Mouse (Mus musculus) gastrocnemius, postnatal 25 days (tissue): ENCODE data around the gene Map1lc3b. TPM values are rescaled to one million over a fixed set of nuclear protein-coding genes. Genes with fewer than 3 reads are reported as not detected.
"Not testable (repeated sequence)": the region's sequence is repeated elsewhere in the genome, so short reads cannot be mapped to it uniquely, and the experiment has no call there.

ENCODE experiments used
- DNase-seq: peaks from one replicate; pipeline ENCODE4 v3.0.0; 2022
- total RNA-seq, 2 experiments: library from RNA; stranded (reverse); gene quantifications; 1 replicate in 1 of 2; 2 replicates in 1 of 2; pipeline ENCODE4 v1.2.3; 2021

Gene Map1lc3b
- total RNA-seq, 2 experiments from 2014 or later, result 124 to 134 TPM

DNA sequence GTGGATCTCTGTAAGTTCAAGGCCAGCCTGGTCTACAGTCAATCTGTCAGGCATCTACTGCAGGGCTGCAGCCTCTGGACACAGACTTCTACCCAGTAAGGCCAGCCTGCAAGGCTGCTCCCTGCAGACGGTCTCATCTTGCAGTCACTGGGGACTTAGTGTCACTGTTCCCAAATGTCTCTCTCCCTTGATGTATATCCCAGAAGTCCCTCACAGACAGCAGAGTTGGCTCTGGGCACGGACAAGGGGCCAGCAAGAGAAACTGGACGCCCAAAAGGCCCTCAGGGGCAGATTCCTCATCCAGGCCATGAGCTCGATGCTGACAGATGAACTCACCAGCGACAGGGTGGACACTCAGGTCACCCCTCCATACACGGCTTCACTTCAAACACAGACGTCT is 18.0 kb upstream of the Map1lc3b start:
- DNase-seq, result peak; percentile 76

DNA sequence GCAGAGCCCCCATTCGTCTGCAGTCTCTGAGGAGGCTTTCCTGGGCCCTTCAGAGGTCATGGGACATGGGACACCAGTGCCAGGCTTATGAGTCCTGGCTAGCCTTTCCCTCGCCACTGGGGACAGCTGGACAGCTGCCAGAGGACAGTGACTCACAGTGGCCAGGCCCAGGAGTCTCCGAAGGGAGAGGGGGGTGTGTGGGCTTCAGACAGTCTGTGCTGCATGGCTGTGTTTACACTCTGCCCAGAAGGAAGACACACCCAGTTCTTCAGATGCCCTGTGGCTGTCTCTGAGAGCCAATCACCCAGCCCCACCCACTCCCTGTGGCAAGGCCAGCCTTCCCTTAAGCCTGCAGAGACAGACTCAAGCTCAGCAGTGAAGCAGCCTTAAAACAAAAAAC is 16.9 kb upstream of the Map1lc3b start:
- DNase-seq, result peak; percentile 85

DNA sequence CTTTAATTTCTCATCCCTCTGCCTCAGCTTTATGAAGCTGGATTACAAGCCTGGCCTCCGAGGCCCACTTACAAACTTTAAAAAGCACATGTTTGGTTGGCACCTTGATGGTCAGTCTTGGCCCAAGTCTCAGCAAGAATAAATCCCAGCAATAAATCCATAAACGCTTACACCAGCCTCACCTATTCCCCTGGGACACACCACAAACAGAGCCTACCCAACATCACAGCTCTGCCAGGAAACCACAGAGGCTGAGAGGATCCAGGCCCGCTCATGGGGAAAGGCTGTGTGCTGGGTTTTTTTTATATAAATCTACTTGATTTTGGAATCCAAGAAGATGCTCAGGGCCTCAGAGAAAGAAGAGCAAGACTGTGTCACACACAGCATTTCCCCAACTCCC is 14.5 kb upstream of the Map1lc3b start:
- DNase-seq, result no peak

DNA sequence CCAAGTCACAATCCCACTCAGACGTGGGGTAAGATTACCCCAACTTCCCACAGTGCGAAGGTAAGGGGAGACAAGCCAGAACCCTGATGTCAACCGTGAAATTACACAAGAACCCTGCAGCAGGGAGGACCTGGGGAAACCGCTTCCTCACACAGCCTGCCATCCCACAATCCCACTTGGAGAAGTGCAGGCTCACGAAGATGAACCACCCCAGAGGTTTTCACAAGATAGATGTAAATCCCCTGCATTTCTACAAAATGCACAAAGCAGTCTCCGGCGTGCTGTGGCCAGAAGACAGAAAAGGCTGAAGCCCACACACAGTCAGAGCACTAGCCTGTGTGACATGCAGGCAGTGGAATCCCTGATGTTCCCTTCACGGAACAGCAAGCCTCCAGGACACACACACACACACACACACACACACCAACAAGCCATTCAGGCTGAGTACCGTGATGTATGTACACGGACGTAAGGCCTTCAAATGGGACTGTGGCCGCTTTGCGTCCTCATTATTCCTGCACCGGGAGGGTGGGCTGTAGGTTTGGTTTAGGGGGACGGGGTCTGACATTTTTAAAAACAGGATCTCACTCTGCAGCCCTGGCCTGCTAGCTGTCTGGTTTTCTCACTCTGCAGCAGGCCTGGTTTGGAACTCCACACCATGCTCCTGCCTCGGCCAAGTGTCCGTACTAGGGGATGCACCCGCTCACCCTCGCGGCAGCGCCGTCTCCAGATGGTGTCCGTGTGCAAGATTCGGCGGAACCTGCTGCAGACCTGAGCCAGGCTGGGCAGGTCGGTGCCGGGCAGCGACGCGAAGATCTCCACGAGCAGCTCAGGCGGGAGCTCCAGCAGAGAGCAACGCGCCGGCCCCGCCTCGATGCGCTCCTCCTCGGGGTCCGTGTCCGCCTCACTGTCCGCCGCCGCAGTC is 12.1 kb upstream of the Map1lc3b start:
- no peak for DNase-seq

DNA sequence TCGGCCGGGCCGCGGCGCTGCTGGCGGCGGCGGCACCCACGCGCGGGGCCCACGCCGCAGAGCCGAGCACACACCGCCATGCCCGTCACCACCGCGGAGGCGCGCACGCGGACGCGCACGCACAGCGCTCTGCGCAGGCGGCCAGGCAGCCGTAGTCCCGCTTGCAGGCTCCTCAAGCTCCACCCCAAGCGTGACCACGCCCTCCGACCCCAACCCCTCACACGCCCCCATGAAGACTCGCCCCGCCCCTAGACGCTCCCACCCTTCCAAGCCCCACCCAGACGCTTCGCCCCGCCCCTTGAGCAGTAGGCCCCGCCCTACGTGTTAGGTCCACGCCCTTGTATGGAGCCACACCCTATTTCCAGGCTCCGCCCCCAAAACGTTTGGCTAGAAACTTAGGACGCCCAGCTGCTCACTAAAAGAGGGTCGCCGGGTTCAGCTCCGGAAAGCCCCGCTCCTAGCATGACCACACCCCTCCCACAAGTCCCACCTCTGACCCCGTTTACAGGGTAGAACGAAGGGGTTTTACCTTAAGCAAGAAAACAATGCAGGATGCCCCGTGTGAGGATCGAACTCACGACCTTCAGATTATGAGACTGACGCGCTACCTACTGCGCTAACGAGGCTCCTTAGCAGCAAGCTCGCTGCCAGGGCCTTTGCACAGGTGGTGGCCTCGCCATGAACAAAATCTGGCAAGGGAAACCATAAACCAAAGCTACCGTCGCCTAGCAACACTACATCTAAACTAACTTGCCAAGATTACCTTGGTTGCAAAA is 11.3 kb upstream of the Map1lc3b start, which contains the start of gene Fbxo31:
TSS of gene Fbxo31 (minus strand) at position 131 of the 776 bp plus-strand sequence.
- DNase-seq, result peak; percentile 95

DNA sequence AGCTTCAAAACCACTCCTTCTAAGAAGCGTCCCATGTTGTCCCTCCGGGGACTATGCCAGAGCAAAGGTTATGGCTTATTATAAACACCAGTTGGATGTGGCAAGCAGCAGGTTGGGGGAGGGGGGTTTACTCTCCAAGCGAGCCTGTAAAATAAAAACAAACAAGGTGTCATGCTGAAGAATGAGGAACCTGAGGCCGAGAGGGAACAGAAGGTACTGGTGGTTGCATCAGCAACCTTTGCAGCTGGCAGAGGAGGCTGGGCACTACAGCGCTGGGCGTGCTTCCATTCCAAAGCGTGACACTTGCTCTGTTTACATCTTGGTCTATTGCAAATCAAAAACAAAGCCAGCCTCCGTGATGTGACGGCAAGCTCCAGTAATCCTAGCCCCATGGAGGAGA is 9.7 kb upstream of the Map1lc3b start:
- peak; percentile 62 for DNase-seq

DNA sequence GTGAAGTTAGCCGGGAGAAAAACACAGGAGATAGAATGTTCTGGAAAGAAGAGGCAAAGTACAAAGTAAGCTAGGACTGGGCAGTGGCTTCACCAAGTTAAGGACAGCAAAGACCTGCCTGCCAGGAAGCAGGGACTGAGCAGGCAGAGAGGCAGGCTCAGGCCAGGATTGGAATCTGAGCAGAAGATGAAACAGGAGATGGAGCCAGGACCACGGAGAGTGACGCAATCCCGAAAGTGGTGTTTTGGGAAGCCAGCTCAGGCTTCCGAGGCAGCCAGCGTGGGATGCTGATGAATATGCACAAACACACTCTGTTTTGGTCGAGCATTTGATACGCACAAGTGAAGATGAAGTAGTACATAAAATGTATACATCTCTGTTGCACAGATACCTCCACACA is 6.5 kb upstream of the Map1lc3b start:
- peak; percentile 59 for DNase-seq

DNA sequence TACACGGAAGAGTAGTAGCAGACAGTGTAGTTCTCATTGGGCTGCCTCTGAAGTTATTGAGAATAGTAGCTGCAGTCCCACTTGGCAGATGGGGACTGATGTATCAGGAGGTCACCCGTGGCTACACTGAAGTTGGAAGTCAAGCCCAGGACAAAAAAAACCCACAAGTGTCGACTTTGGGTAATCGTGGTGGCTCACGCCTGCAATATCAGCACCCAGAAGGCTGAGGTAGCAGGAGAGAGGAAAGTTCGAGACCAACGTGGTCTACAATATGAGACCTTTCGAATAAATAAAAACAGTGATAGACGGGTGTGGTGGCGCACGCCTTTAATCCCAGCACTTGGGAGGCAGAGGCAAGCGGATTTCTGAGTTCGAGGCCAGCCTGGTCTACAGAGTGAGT is 5.4 kb upstream of the Map1lc3b start:
- DNase-seq, result no peak

DNA sequence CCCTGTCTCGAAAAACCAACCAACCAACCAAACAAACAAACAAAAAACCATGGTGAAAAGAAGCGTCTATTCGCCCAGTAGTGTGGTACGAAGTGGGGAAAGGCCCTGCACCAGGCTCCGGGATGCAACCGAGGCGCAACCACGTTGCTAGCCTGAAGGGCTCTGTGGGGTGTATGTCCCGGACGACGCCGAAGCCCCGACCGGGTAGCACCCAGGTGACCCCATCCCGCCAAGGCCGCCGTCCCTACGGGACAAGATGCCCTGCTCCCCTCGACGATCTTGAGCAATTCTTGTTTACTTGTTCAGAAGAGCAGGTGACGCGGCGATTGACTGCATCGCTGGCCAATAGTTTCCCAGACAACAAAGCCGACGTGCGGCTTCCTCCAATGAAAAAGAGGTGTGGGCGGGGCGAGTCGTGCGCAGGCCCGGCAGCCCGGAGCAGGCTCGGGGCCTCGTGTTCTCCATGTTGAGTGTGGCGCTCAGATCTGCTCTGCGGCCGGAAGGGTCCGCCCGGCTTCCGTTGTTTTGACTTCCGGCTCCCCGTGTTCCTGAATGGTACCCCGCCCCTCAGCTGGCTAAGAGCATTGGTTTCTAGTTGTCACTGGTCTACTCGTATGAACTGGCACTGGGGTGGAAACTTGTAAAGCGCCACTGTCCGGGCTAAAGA is 4.9 kb upstream of the Map1lc3b start:
- peak; percentile 99 for DNase-seq

DNA sequence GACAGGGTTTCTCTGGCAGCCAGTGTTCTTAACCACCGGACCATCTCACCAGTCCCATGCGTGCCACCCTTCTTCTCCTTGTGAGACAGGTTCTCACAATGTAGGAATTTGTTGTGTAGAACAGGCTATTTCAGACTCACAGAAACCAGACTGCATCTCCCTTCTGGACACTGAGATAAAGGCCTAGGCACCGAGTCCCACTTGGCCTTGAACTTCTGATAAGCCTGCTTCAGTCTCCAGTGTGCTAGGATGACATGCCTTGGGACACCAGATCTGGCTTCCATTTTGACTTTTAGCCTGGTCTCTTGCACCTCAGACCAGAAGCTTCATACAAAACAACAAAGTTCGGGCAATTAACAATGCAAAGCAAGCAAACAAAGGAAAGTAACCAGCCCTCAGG is 1.4 kb upstream of the Map1lc3b start:
- no peak for DNase-seq

DNA sequence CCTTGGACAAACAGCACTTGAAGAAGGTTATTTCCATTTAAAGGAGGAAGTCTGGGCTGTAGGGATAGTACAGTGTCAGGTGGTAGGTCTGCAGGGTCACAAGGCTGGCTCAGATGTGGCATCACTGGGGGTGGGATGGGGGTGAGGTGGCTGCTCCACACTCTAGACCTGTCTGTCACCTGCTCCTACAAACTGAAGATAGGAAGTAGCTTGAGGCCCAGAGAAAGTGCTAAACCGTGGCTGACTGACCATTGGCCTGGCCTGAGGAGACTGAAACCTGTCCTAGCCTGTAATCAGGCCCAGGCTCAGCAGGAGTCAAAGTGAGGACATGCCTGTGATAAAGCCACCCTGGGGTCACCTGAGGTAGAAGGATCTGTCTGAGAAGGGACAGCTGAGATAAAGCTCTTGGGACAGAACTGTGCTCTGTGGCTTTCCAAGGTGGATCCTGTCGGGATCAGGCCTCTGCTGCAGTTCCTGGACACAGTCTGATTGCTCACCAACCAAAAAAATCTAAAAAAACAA is 895 bp upstream of the Map1lc3b start:
- no peak for DNase-seq

DNA sequence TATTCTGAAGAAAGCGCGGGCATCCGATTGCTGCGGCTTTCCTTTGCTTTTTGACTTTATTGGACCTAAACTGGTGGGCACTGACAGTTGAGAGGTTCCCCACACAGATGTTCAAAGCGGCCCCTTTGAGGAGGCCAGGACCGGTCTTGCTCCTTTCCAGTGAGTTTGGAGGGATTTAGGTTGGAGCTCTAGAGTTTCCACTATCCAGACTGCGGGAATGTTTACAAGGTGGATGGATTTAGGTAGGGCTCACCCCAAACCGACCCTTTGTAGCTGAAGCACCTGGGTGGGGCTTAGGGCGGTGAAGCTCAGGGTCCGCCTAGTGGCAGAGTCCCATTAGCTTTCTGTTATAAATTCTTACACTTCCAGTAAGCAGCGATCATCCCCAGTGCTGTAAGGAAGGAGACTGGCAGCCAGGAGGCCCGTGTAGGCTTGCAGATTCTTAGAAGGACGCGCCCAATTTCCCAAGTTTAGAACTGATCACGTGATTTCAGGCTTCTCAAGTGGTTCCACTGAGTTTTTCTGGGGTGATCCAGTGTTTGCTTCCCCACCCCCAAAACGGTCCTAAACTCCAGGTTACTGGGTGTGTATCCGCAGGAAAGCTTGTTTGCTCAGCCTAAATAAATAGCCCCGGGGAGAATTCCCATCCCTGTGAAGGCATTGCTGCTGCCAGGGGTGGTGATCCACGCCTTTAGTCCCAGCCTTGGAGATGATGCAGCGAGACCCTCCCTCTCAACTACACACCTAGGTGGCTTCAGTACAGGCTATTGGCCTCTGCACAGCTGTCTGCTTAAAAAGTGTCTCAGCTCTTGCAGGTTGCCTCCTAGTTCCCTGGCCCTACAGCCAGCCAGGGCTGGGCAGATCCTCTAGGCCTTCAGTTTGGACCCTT is 1.3 kb downstream of the Map1lc3b start:
- no peak for DNase-seq

DNA sequence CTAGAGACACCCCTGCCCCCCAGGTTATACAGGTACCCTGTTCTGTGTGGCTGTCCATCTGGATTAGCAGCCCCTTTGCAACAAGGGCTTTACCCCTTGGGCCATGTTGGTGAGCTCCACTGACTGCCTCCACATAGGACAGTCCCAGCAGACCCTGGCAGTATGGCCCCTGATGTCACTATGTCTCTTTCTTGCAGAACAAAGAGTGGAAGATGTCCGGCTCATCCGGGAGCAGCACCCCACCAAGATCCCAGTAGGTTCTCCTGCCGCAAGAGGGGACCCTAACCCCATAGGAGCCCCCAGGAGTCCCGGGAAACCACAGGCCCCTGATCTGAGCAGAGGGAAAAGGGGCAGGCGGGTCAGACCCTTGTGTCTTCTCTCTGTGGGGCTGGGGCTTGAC is 3.1 kb downstream of the Map1lc3b start:
- no peak for DNase-seq

DNA sequence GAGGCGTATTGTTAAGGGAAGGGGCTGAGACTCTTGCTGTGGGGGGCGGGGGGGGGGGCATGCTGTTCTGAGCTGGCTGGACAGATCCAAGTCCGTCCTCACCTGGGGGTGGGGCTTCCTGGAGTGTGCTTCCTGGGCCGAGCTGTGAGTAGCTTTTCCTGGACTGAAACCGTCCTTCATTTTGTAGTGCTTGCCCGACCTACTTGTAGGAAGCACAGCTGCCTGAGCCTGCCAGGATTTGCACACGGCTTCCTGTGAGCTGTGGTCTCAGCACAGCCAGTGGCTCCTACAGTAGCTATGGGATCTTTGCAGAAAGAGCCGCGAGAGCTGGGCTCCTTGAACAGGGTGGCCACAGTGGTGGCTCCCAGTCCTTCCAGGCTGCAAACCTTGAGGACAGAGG is 3.8 kb downstream of the Map1lc3b start:
- no peak for DNase-seq

DNA sequence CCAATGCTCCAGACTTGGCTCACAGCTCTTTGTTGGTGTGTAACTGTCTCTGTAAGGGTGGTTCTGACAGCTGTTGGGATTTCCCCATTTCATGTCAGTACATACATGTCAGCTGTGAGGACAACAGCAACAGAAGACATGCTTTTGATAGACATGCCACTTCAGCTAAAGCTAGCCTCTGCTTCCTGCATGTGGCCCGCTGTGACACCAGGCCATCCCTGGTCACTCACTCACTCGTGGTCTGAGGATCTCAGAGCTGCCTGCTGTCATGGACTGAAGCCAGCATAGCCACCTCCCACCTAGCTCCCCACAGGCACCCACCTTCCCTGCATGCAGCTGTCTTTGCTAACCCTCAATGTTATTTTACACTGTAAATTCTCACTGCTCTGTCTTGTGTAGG is 7.3 kb downstream of the Map1lc3b start:
- DNase-seq, result not testable (repeated sequence)

DNA sequence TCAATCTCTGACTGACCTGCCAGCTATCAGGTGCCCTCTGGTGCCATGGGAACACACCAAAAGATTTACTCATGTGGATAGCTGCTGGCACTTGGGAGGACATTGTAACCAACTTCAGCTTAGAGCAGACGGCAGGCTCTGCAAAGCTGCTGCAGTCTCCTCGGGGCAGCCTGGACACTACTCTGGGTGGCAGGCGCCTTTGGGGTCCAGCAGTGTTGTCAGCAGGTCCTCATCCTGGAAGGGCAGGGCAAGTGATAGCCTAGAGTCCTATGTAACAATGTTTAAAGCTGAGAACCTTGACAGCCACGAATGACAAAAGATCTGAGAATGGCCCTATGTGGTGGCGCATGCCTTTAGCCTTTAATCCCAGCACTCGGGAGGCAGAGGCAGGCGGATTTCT is 8.0 kb downstream of the Map1lc3b start:
- DNase-seq, result no peak

DNA sequence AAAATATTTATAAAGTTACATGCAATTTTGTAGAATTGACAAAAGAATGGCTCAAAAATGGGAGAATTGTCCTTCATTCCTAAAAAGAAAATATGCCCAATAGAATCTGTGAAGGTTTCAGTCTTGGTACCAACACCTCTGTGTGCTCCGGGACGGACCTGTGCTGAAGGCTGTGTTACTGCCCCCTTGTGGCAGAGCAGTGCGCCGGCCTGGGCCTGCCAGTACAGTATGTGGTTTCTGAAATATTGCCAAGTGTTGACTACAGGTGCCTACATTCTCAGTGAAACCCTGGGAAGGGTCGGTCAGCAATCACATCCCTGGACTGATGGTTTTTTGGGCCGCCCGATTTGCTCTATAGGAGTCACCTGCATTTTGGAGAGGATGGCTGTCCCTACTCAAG is 8.7 kb downstream of the Map1lc3b start:
- DNase-seq, result peak; percentile 72

DNA sequence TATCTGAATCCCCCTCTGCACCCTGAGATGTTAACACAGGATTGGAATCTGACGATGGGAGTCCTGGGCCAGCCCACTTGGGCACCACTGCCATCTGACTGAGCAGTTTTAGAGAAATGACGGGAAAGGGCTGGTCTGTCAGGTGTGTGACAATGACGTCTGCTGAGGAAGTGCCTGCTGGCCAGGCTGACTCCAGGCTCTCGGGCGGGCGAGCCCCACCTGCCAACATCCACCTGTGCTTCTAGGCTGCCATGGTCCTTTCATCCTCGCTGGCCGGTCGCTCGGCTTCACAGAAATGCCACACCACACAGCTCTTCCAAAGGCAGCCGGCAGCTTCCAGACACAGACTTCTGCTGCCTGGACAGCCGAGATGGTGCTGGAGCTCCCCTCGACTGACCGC is 9.7 kb downstream of the Map1lc3b start:
- no peak for DNase-seq

DNA sequence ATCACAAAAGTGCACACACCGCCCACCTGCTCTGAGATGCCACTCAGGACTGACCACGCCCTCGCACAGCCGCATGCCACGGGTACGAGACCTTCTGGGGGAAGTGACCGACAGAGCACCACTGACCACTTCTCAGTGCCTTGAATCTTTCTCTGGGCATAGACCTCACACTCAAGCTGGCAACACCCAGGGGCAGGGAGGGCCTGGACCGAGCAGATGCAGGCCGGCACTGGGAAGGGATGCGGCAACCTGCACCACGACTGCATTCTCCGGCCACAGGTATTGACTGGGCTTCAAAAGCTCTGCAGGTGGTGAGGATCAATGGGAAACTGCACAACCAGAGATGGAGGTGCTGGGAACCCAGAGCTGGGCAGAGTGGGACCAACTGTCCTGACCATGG is 12.2 kb downstream of the Map1lc3b start:
- no peak for DNase-seq

DNA sequence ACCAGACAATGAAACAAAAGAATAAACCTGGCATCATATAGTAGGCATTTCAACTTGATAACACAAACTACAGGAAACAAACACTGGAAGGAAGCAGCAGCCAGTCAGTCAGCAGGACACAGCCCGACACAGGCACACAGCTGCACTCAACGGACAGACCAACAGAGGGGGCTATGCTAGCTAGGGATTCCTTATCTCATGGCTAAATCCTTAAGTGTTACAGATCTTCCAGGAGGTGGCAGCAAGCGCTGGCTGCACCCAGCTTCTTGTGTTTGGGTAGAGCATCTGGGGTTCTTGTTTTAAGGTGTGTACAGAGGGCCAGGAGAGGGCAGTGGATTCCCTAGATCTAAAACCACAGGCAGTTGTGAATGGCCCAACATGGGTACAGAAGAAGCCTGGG is 12.7 kb downstream of the Map1lc3b start:
- peak; percentile 69 for DNase-seq

DNA sequence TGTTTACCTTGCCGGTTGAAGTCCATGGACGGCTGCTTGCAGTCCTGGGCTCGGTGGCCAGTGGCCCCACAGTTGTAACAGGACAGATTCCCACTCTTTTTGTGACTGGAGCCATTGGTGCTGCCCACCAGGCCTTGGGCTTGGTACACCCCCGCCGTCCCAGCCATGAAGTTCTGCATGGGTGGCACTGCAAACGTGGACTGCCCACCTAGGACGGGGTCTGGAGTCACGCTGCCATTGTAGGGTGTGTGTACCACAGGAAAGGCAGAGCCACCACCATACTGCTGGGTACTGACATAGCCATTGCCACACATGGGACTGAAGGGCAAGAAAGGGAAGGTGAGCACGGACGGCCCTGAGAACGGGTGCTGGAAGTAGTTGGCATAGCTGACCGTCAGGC is 13.6 kb downstream of the Map1lc3b start:
- no peak for DNase-seq

DNA sequence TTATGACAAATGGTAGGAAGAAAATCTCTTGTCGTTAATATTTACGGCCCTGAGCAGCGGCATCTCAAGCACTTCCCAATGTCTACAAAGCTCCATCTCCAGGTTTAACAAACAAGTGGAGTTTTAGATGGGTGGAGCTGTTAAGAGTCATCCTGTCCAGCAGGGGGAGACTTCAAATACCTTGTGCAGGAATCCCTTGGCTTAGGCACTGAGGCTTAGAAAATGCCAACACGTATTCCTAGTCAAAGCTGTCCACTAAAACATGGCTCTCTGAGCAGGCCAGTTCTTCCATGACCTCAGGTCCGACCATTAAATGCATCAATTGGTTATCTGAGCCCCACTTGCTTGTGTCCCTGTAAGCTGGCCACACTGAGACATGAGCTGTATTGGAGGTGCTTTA is 17.5 kb downstream of the Map1lc3b start:
- DNase-seq, result no peak
